Mouse (Mus musculus) CH12.LX (cell line): ENCODE data around the gene Cabp2. TPM values are rescaled to one million over a fixed set of nuclear protein-coding genes. Genes with fewer than 3 reads are reported as not detected.
A peak's percentile ranks its signal among the peaks of the same experiment; 100 is the strongest.

Source experiments
- DNase-seq: peaks from one replicate; pipeline ENCODE4 v3.0.0-alpha.2; 2013; ENCODE audit errors: extremely low read depth
- H3K27ac ChIP-seq: 2 replicates; pipeline ENCODE4 v1.5.1; 2012; ENCODE audit warnings: low read depth, mild to moderate bottlenecking, control low read depth, moderate library complexity; ENCODE audit not compliant: insufficient read depth
- H3K27me3 ChIP-seq: replicated peaks from 2 replicates; pipeline ENCODE3; 2012; ENCODE audit warnings: inconsistent platforms
- H3K36me3 ChIP-seq, 2 experiments: replicated peaks in 1 of 2; 2 replicates each; pipeline versions ENCODE3 to v1.6.1; 2012; ENCODE audit warnings: inconsistent platforms in 1 of 2, low read length in 1 of 2, mild to moderate bottlenecking in 1 of 2, mixed read lengths in 1 of 2, moderate library complexity in 1 of 2; ENCODE audit not compliant: control insufficient read depth in 1 of 2, insufficient read depth in 1 of 2
- H3K4me1 ChIP-seq, 2 experiments: 2 replicates each; pipeline ENCODE4 v1.6.1; 2012; ENCODE audit warnings: inconsistent platforms in 1 of 2, moderate library complexity in 1 of 2; ENCODE audit not compliant: insufficient read depth in 2 of 2, control insufficient read depth in 1 of 2
- H3K4me2 ChIP-seq: 2 replicates; pipeline ENCODE4 v1.6.1; 2012; ENCODE audit warnings: low read depth, mild to moderate bottlenecking, control low read depth; ENCODE audit not compliant: poor library complexity, insufficient read depth, severe bottlenecking
- H3K4me3 ChIP-seq, 3 experiments: fragments of 150-350 bp in 1 of 3; sonication (generic) in 1 of 3; replicated peaks in 1 of 3; 2 replicates each; pipeline versions ENCODE3 to v1.5.1; 2011 to 2012; ENCODE audit warnings: low read depth in 2 of 3, low read length in 2 of 3, mild to moderate bottlenecking in 2 of 3, moderate library complexity in 2 of 3, control low read depth in 1 of 3, improper control_type of control experiment in 1 of 3, inconsistent platforms in 1 of 3, mixed read lengths in 1 of 3; ENCODE audit not compliant: poor library complexity in 1 of 3
- H3K79me2 ChIP-seq: replicated peaks from 2 replicates; pipeline ENCODE4 v1.6.1; 2012; ENCODE audit warnings: mild to moderate bottlenecking, moderate library complexity; ENCODE audit not compliant: control insufficient read depth, poor library complexity, insufficient read depth, severe bottlenecking; ENCODE audit errors: extremely low read depth
- H3K9ac ChIP-seq: 2 replicates; pipeline ENCODE4 v1.6.1; 2012; ENCODE audit warnings: low read depth, mild to moderate bottlenecking, control low read depth, moderate library complexity; ENCODE audit not compliant: insufficient read depth
- H3K9me3 ChIP-seq: replicated peaks from 2 replicates; pipeline ENCODE3; 2012; ENCODE audit warnings: low read length, inconsistent platforms, mixed read lengths
- CHD1 ChIP-seq: IDR thresholded peaks from 2 replicates; pipeline ENCODE4 v1.6.1; 2012; ENCODE audit warnings: low read depth, low read length, improper control_type of control experiment, inconsistent platforms
- CTCF ChIP-seq, 2 experiments: IDR thresholded peaks in 1 of 2; conservative IDR thresholded peaks in 1 of 2; 2 replicates each; pipeline ENCODE4 v1.5.1; 2011 to 2012; ENCODE audit warnings: low read depth in 2 of 2, low read length in 2 of 2, improper control_type of control experiment in 1 of 2, inconsistent platforms in 1 of 2, mild to moderate bottlenecking in 1 of 2, moderate library complexity in 1 of 2
- E2F4 ChIP-seq: IDR thresholded peaks from 2 replicates; pipeline ENCODE4 v1.6.1; 2011; ENCODE audit warnings: low read depth, low read length, improper control_type of control experiment; ENCODE audit not compliant: insufficient replicate concordance
- EP300 ChIP-seq: IDR thresholded peaks from 2 replicates; pipeline ENCODE4 v1.6.1; 2011; ENCODE audit warnings: low read length, improper control_type of control experiment
- HCFC1 ChIP-seq: IDR thresholded peaks from 2 replicates; pipeline ENCODE4 v1.6.1; 2012; ENCODE audit warnings: low read depth, mild to moderate bottlenecking, inconsistent platforms, low read length, improper control_type of control experiment
- KAT2A ChIP-seq: IDR thresholded peaks from 2 replicates; pipeline ENCODE4 v1.6.1; 2012; ENCODE audit warnings: low read length, improper control_type of control experiment, inconsistent platforms; ENCODE audit not compliant: insufficient replicate concordance
- MEF2A ChIP-seq: IDR thresholded peaks from 2 replicates; pipeline ENCODE4 v1.6.1; 2014; ENCODE audit warnings: low read depth, mild to moderate bottlenecking, inconsistent platforms, low read length, improper control_type of control experiment, borderline replicate concordance
- MYC ChIP-seq: IDR thresholded peaks from 2 replicates; pipeline ENCODE4 v1.6.1; 2011; ENCODE audit warnings: low read depth, mild to moderate bottlenecking, improper control_type of control experiment, low read length
- NRF1 ChIP-seq: IDR thresholded peaks from 2 replicates; pipeline ENCODE4 v1.6.1; 2014; ENCODE audit warnings: low read depth, mild to moderate bottlenecking, inconsistent platforms, low read length, improper control_type of control experiment, moderate library complexity
- POLR2A ChIP-seq: IDR thresholded peaks from 2 replicates; pipeline ENCODE4 v1.6.1; 2011; ENCODE audit warnings: low read depth, mild to moderate bottlenecking, improper control_type of control experiment, low read length
- RCOR1 ChIP-seq: conservative IDR thresholded peaks from 2 replicates; pipeline ENCODE4 v1.6.1; 2012; ENCODE audit warnings: low read depth, mild to moderate bottlenecking, inconsistent platforms, low read length, improper control_type of control experiment
- SIN3A ChIP-seq: IDR thresholded peaks from 2 replicates; pipeline ENCODE4 v1.6.1; 2012; ENCODE audit warnings: low read length, improper control_type of control experiment, inconsistent platforms
- TBP ChIP-seq: conservative IDR thresholded peaks from 2 replicates; pipeline ENCODE4 v1.6.1; 2011; ENCODE audit warnings: low read depth, low read length, improper control_type of control experiment
- USF1 ChIP-seq: IDR thresholded peaks from 2 replicates; pipeline ENCODE4 v1.6.1; 2014; ENCODE audit warnings: low read depth, mild to moderate bottlenecking, inconsistent platforms, low read length, improper control_type of control experiment
- USF2 ChIP-seq: conservative IDR thresholded peaks from 2 replicates; pipeline ENCODE4 v1.6.1; 2011; ENCODE audit warnings: low read depth, low read length, improper control_type of control experiment
- ZC3H11A ChIP-seq: IDR thresholded peaks from 2 replicates; pipeline ENCODE4 v1.6.1; 2012; ENCODE audit warnings: low read depth, mild to moderate bottlenecking, inconsistent platforms, low read length, improper control_type of control experiment
- ZKSCAN1 ChIP-seq: IDR thresholded peaks from 2 replicates; pipeline ENCODE4 v1.6.1; 2012; ENCODE audit warnings: low read depth, inconsistent platforms, low read length, improper control_type of control experiment, borderline replicate concordance
- ZMIZ1 ChIP-seq: IDR thresholded peaks from 2 replicates; pipeline ENCODE4 v1.6.1; 2012; ENCODE audit warnings: low read depth, mild to moderate bottlenecking, inconsistent platforms, low read length, improper control_type of control experiment
- dilution Hi-C: fragments of 300-500 bp; cut with MboI; formaldehyde crosslinking; loops from 2 replicates; pipeline ENCODE4 v1.14.3; 2020; ENCODE audit warnings: low sequenced_read_pairs; ENCODE audit not compliant: extremely low pct_unique_long_range_greater_than_20kb, extremely low pct_ligation_motif_present
- in situ Hi-C: fragments of 300-500 bp; cut with MboI; formaldehyde crosslinking; loops from 3 replicates; pipeline ENCODE4 v1.14.3; 2019; ENCODE audit warnings: low sequenced_read_pairs, low pct_ligation_motif_present, low pct_unique_long_range_greater_than_20kb, mixed read lengths
- polyA plus RNA-seq: library from polyadenylated mRNA; unstranded; fragments of >175 nt; gene quantifications from 2 replicates; pipeline ENCODE4 v1.2.1, GENCODE M21; 2012; ENCODE audit warnings: low read depth; ENCODE audit not compliant: insufficient read length
- total RNA-seq, 2 experiments: library from RNA; depleted of rRNA; stranded (reverse); fragments of 300-350 nt in 1 of 2; fragments of >200 nt in 1 of 2; gene quantifications; 2 replicates each; pipeline ENCODE4 v1.2.3; 2012 to 2014

The Cabp2 gene
- total and polyA plus RNA-seq, 3 experiments: not detected

GRCm38 (mm10) chr19:4114551-4114950 lies 33.2 kb downstream of the Cabp2 start:
- Histone ChIP-seq H3K27ac (peak overlapping the region; percentile 89), H3K27me3 (no peaks in the 10 kb centered on the region), H3K4me3 (no peak overlapping the region), H3K9ac (no peak overlapping the region), H3K4me2 (no peak overlapping the region), H3K4me1 (peaks cover 19 to 55% of the 10 kb centered on the region in 2 experiments), H3K9me3 (no peaks in the 10 kb centered on the region), H3K79me2 (no peaks in the 10 kb centered on the region), H3K36me3 (peaks cover 75 to 89% of the 10 kb centered on the region in 2 experiments)
- dilution Hi-C loops: no loop called here
- in situ Hi-C loops: no loop called here
- DNase-seq: no peak
- TF ChIP-seq E2F4: no peak

GRCm38 (mm10) chr19:4115144-4115543 lies 33.8 kb downstream of the Cabp2 start:
- Histone ChIP-seq H3K4me3 (no peak overlapping the region), H3K9ac (no peak overlapping the region), H3K27ac (no peak overlapping the region), H3K4me2 (no peak overlapping the region), H3K79me2 (0 out of 2 replicates have a peak, but pooled peaks cover 2% of the 10 kb centered on the region), H3K9me3 (no peaks in the 10 kb centered on the region), H3K4me1 (peaks cover 21 to 61% of the 10 kb centered on the region in 2 experiments), H3K27me3 (no peaks in the 10 kb centered on the region), H3K36me3 (peaks cover 69 to 86% of the 10 kb centered on the region in 2 experiments)
- in situ Hi-C loops: no loop called here
- TF ChIP-seq TBP (no peak), CTCF (conservative IDR thresholded peaks at IDR 0.05 in 1 of 2, IDR thresholded peaks at IDR 0.05 in 1 of 2; ENCODE audit: low read depth in 2 of 2, low read length in 2 of 2) (no peak)
- no peak for DNase-seq
- dilution Hi-C loops: no loop called here

- Histone ChIP-seq H3K27ac (no peak overlapping the region), H3K79me2 (0 out of 2 replicates have a peak, but pooled peaks cover 2% of the 10 kb centered on the region), H3K36me3 (peaks cover 63 to 82% of the 10 kb centered on the region in 2 experiments), H3K4me3 (no peak overlapping the region), H3K9ac (no peak overlapping the region), H3K9me3 (no peaks in the 10 kb centered on the region), H3K27me3 (no peaks in the 10 kb centered on the region), H3K4me1 (peaks cover 24 to 68% of the 10 kb centered on the region in 2 experiments), H3K4me2 (no peak overlapping the region)
- no peak for TF ChIP-seq HCFC1
- TF ChIP-seq USF1: no peak
- TF ChIP-seq CHD1: no peak
- no peak for TF ChIP-seq TBP
- TF ChIP-seq MEF2A: no peak
- no peak for TF ChIP-seq POLR2A
- TF ChIP-seq EP300: no peak
- TF ChIP-seq USF2: no peak
- no peak for TF ChIP-seq ZMIZ1
- TF ChIP-seq ZKSCAN1: no peak
- TF ChIP-seq RCOR1: no peak
- no peak for TF ChIP-seq KAT2A
- TF ChIP-seq NRF1: no peak
- no peak for TF ChIP-seq SIN3A
- TF ChIP-seq ZC3H11A: no peak
- TF ChIP-seq MYC: no peak
- DNase-seq: no peak
- dilution Hi-C loops: no loop called here
- in situ Hi-C loops: no loop called here
Measured at GRCm38 (mm10) chr19:4115816-4116215, 34.4 kb downstream of the Cabp2 start.
